Mouse (Mus musculus) R1 (cell line): ENCODE data around the gene Mif.
"Not testable (repeated sequence)": the region's sequence is repeated elsewhere in the genome, so short reads cannot be mapped to it uniquely, and the experiment has no call there.

Source experiments
- DNase-seq: peaks from one replicate; pipeline ENCODE4 v3.0.0-alpha.2; 2018; ENCODE audit warnings: low read depth, low spot score

The Mif gene

DNA sequence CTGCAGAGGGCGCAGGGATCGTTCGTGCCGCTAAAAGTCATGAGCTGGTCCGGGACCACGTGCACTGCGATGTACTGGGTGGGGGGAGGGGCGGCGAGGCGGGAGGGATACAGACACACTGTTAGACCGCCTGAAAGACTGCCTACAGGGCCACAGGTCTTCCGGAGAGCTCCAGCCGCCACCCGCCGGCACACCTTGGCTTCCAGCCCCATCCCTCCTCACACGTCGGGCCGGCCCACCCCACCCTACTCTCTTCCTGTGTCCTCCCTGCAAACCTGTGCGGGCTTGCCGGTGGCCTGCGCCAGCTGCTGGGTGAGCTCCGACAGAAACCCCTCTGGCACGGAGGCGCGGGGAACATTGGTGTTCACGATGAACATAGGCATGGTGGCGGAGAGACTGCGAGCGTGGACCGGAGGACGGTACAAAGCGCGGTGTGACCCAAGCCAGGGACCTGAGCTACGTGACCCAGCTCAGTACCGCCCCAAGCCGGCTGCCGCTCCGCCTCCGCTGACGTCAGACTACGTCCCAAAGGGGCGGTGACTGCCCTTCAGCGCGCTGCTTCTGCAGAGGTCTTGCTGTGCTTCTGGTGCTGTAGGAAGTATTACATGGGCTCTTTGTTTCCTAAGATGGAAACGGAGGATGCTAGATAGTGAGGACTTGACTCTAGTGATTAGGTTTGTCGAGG is at the start of gene Mif:
Gene Mif, minus strand, starts transcription at position 455 of the 685 bp plus-strand sequence.
- DNase-seq, result peak; percentile 93

DNA sequence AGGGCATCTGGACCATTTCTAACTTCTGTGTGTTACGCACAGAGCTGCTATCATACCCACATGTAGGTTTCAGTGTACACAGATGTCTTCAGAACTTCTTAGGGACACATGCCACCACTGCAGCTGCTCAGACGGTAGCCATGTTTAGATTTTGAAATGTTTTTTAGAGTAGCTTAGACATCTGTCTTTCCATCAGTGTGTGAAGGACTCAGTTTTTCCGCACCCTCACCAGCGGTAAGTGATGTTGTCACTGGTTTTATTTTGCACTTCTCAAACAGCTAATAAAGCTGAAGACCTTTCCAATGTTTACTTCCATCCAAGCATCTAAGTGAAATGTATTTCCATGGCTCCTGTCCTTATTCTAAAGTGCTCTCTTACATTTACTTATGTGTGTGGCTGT is 46.8 kb upstream of the Mif start:
- DNase-seq, result no peak

DNA sequence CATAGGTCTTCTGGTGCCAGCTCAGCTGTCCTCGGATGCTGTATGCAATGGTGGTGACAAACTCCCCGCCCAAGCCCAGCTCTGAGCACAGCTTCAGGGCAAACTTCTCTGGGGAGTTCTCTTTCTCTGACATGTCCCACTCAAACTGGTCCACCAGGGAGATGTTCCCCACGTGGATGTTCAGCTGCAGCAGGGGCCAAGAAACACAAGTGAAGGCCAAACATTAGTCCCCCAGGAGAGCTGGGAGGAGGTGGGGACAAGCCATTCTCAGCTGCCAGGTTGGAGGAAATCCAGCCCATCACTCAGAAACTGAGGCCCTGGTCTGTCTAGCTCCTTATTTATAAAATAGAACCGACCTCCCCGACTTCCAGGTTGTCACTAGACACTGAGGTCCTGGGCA is 44.4 kb upstream of the Mif start:
- no peak for DNase-seq

DNA sequence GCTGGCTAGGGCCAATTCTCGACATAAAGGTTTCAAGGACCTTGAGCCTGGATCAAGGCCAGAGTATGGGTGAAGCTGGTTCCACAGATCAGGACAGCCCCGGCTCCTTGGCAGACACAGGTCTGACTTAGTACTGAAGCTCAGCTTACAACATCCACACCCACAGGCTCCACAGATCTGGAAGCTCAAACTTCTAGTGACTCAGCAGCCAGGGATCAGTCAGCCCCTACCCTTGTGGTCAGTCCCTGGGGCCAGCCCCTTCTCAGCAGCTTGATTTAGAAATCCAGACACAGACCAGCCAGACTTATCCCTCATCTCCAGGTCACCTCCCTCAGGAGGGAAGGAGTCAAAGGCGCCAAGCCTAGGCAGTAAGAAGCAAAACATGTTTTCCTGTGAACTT is 38.8 kb upstream of the Mif start:
- no peak for DNase-seq

DNA sequence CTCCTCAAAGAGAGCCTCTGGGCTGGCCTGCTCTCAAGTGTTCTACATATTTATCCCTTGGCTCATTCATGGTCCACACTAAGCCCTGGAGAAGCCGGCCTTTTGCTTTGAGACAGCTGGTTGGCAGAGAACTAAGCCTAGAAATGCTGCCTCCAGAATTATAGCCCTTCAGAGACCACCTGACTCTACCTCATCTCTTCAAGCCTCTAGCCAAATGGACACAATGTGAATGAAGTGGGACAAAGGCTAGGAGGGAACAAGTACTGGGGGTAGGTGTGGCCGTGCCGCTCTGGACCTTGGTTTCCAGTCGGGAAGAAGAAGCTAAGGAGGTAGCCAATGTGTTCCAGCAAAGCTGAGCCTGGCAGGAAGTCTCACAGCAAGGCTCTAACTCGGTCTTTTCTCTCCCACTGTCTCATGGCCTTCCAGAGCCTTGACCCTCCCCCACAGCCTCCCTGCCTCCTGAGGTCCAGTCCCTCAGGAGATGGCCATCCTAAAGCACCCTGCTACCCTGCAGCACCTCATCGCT is 38.1 kb upstream of the Mif start:
- no peak for DNase-seq

DNA sequence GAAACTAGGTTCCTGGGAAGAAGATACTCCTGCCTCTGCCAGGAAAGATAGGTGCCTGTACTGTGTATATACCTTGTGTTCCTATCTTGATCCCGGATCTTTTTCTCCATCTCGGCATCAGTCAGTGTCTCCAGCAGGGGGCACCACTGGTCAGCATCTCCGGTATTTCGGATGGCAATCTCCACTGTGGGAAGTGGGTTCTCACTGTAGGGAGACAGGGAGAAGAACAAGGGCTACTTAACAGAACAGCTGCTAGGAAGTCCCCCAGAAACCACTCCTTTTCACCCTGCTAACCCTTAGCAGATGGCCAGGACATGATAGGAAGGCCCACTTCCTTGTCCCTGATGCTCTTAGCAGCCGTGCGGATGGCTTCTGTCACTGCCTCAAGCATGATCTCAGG is 37.3 kb upstream of the Mif start:
- peak; percentile 77 for DNase-seq

DNA sequence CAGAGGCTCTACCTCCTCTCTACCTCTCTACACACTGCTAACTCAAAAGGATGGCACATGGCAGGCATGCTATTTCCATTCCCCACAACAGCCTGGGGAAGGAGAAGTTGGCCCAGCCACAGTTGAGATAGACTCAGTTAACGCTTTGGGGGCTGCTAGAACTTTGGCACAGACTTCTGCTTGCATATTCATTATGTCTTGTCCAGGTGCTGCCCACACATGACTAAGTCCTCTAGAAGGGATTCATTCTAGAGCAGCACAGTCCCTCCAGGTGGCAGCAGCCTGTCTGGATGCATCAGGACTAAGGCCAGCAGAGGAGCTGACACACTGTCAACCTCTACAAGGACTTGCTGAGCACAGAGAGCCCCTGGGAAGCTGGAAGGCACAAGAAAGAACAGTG is 36.2 kb upstream of the Mif start:
- DNase-seq, result no peak

DNA sequence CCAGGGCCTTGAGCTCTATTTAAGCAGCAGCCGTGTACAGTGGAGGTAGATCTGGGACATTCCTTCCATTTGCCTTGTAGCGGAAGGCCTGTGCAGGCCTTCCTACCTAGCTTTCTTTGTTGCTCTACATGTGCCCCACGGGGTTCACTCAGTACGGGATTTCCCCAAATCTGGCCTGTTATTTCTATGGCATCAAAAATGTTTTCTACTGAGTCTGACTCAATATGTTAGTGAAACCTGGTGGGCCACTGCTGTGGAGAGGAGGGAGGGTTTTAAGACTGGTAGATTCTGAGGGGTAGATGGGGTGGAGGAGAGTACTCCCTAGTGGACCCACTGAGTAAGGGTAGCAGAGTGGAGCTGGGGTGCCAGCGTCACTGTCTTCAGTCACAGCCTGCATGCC is 35.7 kb upstream of the Mif start:
- DNase-seq, result no peak

DNA sequence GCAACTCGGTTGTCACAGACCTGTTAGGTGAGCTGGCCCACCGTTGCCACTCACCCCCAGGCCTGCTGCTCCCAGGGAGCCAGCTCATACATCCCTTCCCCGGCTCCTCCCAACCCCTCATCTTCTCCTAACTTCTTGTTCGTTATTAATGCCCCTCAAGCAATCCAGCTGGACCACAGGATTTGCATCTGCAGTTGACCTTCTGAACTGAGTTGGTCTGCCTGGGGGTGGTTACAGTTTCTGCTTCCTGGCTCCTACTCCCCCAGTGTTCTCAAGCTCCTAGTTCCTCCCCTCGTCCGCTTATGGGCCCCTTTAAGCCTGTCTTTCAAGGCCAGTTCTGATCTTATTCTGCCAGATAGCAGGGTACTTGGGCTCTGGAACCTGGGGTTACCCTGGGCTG is 34.6 kb upstream of the Mif start:
- DNase-seq, result no peak

DNA sequence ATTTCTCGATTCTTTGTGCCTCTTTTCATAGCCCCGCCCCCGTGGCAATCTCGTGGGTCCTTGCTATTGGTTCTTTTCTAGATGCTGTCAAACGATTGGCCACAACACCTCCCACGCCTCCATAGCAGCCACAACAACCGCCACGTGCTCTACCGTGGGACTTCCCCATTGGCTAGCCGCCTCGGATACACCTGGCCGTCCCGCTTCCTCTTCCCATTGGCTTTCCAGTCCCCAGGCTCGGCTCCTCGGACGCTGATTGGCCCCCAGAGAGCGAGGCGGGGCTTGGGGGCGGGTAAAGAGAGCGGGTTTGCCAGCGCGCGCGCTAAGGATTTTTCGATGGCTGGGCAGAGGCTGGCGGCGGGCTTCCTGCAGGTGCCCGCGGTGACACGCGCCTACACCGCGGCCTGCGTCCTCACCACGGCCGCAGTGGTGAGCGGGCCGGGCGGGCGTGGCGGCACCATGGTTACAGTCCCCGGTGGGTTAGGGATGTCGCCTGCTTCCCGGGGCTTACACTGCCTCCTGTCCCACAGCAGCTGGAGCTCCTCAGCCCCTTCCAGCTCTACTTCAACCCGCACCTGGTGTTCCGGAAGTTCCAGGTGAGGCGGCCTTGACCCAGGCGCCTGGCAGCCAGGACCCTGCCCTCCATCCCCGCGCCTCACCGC is 33.2 kb upstream of the Mif start, which contains the start of gene Derl3:
Gene Derl3, plus strand, starts transcription at position 325 of the 662 bp plus-strand sequence.
- DNase-seq, result peak; percentile 100

DNA sequence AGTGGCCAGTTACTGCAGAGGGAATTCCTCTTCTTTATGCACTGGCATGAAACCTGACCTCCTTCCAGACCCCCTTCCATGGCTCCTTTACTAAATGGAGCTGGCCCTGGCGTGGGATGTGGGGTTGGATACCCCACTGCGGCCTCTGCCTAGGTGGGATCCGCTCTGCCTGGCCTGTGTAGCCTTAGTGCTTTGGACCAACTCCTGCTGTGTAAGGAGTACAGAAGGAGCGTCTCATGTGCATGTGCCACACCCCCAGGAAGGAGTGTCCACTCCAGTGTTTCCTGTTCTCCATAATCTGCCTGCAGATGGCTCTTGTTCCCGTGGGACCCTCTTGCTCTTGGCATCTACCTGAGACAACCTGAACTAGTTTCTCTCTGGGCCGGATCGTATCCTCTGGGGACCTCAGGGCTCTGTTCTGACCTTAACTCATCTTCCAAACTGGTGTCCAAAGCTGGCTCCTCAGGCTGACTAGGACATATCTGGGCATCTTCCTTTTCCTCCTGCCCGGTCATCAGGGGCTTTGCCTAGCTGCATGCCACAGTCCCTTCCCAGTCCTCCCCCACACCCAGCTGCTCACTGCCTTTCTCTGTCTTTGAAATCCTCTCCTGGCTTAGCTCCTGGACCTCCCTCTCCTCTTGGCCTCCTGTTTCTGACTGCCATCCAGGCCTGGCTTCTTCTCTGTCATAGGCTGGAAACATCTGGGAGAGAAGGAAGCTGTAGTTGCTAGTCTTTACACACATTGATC is 29.5 kb upstream of the Mif start:
- DNase-seq, result no peak

DNA sequence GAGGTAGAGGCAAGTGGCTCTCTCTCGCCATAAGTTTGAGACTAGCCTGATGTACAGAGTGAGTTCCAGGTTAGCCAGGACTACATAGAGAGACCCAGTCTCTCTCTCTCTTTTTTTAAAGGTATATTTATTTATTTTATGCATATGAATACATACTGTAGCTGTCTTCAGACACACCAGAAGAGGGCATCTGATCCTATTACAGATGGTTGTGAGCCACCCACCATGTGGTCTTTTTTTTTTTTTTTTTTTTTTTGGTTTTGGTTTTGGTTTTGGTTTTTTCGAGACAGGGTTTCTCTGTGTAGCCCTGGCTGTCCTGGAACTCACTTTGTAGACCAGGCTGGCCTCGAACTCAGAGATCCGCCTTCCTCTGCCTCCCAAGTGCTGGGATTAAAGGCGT is 27.5 kb upstream of the Mif start:
- DNase-seq, result not testable (repeated sequence)

DNA sequence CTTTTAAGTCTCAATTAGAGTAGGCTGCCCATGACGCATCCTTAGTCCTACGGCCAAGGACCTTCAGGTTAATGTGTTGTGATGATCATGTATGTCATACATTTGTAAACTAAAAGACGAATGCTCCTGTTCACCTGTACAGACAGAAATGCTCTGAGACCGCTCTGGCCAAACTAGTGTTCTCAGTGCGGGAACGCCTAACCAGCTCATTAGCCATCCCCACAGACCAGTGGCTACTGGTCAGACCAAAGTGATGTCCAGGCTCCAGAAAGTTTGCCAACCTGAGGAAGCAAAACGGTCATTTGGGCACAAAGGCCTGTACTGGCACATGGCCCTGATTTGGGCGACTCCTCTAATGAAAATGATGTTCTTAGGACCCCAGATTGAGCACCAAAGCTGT is 24.7 kb upstream of the Mif start:
- DNase-seq, result no peak

DNA sequence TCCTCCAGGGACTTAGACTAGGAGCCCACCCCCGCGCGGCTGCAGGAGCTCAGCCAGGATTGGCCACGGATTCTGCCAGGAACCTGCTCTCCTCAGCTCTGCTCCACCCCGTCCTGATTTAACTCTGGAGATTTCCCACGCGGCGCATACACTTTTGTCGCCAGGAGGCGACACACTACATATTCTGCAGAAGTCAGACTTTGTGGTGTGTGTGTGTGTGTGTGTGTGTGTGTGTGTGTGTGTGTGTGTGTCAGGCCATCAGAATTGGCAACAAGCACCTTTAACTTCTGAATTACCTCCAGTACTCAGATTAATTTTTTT is 23.2 kb upstream of the Mif start:
- DNase-seq, result peak; percentile 95

DNA sequence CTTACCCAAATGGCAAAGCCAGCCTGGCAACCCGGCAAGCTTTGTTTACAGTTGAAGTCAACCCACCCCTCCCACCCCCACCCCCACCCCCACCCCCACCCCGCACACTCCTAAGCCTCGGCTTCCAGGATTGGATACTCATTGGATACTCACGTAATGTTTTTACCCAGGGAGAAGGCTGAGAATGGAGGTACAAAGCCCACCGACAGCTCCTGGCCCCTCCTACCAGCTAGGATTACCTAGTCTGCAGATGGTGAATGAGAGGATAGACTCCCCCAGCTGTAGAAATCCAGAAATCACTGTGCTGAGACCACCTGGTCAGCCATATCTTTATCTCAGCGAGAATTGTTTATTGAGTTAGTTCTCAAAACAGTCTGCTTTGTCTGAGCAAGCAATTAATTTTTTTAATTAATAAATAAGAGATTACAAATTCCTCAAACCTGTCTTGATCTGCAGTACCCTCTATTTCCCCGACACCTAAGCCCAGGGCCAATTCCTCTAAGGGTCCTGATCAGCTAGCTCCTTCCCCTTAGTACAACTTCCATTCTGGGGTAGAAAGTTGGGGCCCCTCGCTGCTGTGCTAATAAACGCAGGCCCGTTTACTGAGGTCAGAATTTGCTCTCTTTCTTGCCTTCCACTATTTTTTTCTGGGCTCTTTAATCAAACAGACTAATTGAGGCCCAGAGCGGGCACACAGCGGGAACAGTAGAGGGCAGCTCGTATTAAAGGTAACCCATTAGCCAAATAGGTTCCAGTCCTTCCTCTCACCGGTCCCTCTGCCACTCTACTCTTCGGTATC is 22.6 kb upstream of the Mif start:
- DNase-seq, result peak; percentile 84

DNA sequence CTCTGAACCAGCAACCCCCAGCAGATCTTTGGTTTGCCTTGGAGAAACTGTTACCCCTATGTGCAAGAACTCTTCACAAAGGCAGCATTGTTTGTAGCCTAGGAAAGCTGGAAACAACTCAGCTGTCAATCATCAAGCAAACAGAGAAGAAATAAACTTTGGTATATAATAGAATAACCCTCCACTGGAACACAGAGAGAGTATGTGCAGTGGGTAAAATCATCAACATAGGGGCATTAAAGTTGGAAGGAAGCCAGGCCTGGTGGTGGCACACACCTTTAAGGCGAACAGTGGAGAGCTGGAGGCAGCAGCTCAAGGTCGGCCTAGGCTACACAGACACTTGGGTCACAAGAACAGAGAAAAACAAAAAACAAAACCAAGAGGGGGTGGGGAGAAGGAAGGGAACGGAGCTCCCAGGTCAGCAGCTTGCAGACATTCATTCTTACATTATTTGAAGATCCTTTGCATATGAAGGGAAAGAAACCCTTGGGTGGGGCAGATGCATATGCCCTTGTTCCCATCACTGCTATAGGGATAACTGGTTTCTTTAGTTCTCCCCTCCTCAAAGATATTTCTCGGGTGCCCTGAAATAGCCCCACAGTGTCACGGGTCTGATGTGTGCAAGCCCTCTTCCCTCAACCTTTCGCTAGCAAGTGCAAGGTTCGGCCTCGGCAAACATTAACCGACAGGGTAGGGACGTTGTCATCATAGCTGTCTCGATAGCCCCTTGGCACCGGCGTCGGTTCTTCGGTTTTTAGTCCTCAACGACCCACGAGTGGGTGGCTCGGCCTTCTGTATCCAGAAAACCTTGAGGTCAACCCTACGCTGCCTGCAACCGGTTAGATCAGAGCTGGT is 21.8 kb upstream of the Mif start:
- DNase-seq, result peak; percentile 82

DNA sequence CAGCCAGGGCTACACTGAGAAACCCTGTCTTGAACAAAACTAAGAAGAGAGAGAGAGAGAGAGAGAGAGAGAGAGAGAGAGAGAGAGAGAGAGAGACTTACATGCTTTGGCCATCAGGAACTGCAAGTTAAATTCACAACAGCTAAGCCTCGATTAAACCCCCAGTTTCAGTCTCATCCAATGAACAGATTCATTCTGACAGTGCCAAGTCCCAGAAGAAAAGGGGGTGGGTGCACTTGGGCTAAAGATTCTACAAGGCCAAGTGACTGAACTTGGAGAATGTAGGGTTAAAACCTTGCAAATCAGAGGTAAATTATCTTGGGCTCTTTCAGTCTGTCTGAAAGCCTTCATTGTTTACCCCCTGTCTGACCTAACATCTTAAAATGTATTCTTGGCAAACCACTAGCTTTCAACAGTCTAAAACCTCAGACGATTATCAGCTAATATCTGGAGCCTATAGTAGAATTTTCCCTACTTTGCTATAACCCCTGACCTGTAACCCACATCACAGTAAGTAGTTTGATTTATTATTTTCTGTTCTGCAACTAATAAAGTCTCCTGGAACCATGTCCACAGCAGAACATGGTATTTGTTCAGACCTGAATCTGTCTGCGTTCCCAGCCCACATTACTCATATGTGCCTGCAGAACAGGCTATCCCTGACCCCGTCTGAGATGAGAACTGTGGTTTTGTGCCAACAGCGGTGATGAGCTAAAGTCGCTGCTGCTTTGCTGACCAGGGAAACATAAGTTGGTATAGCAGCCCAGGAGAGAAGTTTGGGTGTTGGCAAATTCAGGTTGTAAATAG is 20.9 kb upstream of the Mif start:
- DNase-seq, result no peak

DNA sequence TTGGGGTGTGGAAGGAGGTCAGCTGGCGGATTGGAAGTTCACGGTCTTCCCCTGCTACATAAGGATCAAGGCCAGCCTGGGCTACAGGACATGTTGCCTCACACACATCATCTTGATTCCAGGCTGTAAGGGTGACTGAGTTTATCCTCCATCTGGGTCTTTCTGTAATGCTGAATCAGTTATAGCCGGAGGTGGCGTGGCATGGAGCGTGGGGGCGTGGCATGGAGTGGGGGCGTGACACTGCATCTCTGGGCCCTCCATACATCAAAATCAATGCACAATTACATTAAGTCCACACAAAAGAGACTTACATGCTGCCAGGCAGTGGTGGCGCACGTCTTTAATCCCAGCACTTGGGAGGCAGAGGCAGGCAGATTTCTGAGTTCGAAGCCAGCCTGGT is 20.3 kb upstream of the Mif start:
- peak; percentile 51 for DNase-seq

DNA sequence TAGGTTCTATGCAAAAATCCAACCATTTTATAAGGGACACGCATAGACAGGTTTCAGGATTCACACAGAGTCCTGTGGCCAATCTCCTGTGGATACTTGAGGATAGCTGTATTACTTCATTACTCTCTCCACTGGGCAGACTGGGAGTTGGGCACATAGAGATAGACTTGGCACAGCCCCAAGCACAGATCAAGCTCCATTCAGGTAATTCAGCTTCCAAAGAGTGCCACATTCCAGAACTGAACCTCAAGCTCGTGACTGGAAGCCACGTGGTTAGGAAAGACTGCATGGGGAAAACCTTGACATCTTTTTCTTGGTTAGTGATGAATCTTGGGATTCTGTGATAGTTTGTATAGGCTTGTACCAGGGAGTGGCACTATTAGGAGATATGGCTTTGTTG is 18.8 kb upstream of the Mif start:
- DNase-seq, result peak; percentile 27

DNA sequence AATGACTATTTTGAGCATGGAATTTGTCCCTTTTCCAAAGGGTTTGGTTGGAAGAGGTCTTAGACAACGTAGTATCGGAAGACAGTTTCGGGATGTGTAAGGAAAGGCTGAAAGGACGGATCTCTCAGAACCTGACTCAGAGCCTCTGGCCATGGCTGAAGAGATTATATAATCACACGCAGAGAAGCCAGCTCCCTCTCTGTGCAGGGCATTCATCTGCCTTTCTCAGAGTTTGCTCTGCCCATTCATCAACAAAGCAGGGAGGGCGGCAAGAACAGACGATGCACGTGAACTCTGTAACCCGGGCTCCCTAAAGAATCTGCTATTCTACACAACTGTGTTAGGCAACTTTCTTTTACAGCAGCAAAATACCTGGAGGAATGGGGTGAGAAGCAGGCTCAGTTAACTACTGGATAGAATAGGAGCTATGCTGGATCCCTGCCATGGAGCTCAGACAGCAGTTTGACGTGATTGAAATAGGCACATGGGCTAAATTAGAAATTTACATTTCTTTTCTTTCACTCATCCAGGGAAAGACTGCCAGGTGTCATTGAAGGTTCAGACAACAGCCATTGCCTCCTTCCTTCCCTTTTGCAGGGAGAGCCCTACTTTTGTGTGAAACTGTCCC is 13.6 kb upstream of the Mif start:
- no peak for DNase-seq
